Mouse (Mus musculus): ENCODE results near the gene Trpm5. TPM values are rescaled to one million over a fixed set of nuclear protein-coding genes. Genes with fewer than 3 reads are reported as not detected.

The Trpm5 gene
- polyA plus RNA-seq, 1 experiment from 2014 or later, result 1.1 TPM

- H3K4me3 ChIP-seq (replicated peaks; ENCODE audit: low read length), result no peak overlapping the region
- 93% methylated on average over 1 of the region's 1 CpGs for WGBS
- ATAC-seq, result no peak
These were observed 70.1 kb downstream of the Trpm5 start for GRCm38 (mm10) chr7:143024293-143024692.

DNA sequence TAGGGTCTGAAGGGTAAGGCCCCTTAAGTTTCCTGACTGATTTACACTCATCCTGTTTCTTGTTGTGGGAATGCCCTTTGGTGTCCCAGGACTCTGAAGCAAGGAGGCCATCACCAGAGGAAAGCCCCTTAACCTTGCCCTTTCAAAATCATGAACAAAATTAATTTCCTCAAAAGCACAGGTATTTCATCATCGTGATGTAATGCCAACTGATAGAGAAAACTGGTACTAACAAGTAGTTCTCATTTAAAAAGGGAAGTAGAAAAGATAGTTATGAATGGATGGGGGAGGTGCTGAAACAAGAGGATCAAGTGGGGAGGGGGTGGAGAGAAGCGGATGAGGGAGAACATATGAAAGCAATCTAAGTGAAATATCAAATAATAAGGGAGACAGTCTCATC is 70.9 kb downstream of the Trpm5 start:
- Histone ChIP-seq H3K9me3 (ENCODE audit: control insufficient read depth, low read length) (no peaks in the 10 kb centered on the region), H3K27ac (ENCODE audit: low read length) (no peak overlapping the region), H3K4me3 (replicated peaks; ENCODE audit: low read length) (no peak overlapping the region), H3K9ac (replicated peaks; ENCODE audit: low read depth, low read length) (no peak overlapping the region), H3K36me3 (ENCODE audit: control insufficient read depth, insufficient read depth) (0 out of 2 replicates have a peak, but pooled peaks cover 3% of the 10 kb centered on the region), H3K4me2 (ENCODE audit: low read length) (no peak overlapping the region), H3K4me1 (replicated peaks; ENCODE audit: control insufficient read depth, insufficient read depth, low read length) (no peaks in the 10 kb centered on the region; the same call in 1 of the 2 replicates), H3K27me3 (replicated peaks; ENCODE audit: control insufficient read depth, insufficient read depth, low read length) (no peaks in the 10 kb centered on the region)
- ATAC-seq, result no peak
- 92% methylated on average over 2 of the region's 2 CpGs for WGBS

More at GRCm38 (mm10) chr7:143024293-143024692, 70.1 kb downstream of the Trpm5 start:
- no peak overlapping the region for H3K9ac ChIP-seq (replicated peaks; ENCODE audit: low read depth, low read length)
- H3K9me3 ChIP-seq (ENCODE audit: control insufficient read depth, low read length), result no peaks in the 10 kb centered on the region
- H3K27ac ChIP-seq (ENCODE audit: low read length), result no peak overlapping the region
- no peak overlapping the region for H3K4me2 ChIP-seq (ENCODE audit: low read length)
- H3K4me1 ChIP-seq (replicated peaks; ENCODE audit: control insufficient read depth, insufficient read depth, low read length), result no peaks in the 10 kb centered on the region; the same call in 1 of the 2 replicates
- 0 out of 2 replicates have a peak, but pooled peaks cover 3% of the 10 kb centered on the region for H3K36me3 ChIP-seq (ENCODE audit: control insufficient read depth, insufficient read depth)
- H3K27me3 ChIP-seq (replicated peaks; ENCODE audit: control insufficient read depth, insufficient read depth, low read length), result no peaks in the 10 kb centered on the region

GRCm38 (mm10) chr7:143021356-143022164 is 72.9 kb downstream of the Trpm5 start:
- Histone ChIP-seq H3K9ac (replicated peaks; ENCODE audit: low read depth, low read length) (no peak overlapping the region), H3K4me1 (replicated peaks; ENCODE audit: control insufficient read depth, insufficient read depth, low read length) (no peaks in the 10 kb centered on the region), H3K36me3 (ENCODE audit: control insufficient read depth, insufficient read depth) (0 out of 2 replicates have a peak, but pooled peaks cover 3% of the 10 kb centered on the region), H3K27ac (ENCODE audit: low read length) (no peak overlapping the region), H3K4me3 (replicated peaks; ENCODE audit: low read length) (no peak overlapping the region), H3K9me3 (ENCODE audit: control insufficient read depth, low read length) (no peaks in the 10 kb centered on the region), H3K27me3 (replicated peaks; ENCODE audit: control insufficient read depth, insufficient read depth, low read length) (no peaks in the 10 kb centered on the region), H3K4me2 (ENCODE audit: low read length) (no peak overlapping the region)
- WGBS, result 65% methylated on average over 5 of the region's 5 CpGs
- no peak for ATAC-seq

DNA sequence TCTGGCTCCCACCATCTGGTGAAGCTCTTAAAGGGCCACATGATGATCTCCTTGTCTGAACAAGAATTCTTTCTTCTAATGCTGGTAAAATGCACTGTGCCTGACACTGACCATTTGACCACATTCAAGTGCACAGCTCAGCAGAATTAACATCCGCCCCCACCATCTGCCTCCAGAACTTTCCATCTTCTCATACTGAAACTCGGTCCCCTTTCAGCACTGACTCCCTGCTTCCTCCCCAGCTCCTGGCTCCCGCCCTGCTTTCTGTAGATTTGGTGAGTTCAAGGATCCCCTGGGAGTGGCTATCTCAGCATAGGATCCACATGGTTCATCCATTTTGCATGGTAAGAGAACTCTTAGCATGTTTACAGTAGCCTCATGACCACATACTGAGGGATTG is 73.7 kb downstream of the Trpm5 start:
- Histone ChIP-seq H3K9ac (replicated peaks; ENCODE audit: low read depth, low read length) (no peak overlapping the region), H3K4me1 (replicated peaks; ENCODE audit: control insufficient read depth, insufficient read depth, low read length) (peaks cover 7% of the 10 kb centered on the region), H3K27ac (ENCODE audit: low read length) (no peak overlapping the region), H3K36me3 (ENCODE audit: control insufficient read depth, insufficient read depth) (0 out of 2 replicates have a peak, but pooled peaks cover 3% of the 10 kb centered on the region), H3K27me3 (replicated peaks; ENCODE audit: control insufficient read depth, insufficient read depth, low read length) (no peaks in the 10 kb centered on the region), H3K4me3 (replicated peaks; ENCODE audit: low read length) (no peak overlapping the region), H3K9me3 (ENCODE audit: control insufficient read depth, low read length) (no peaks in the 10 kb centered on the region), H3K4me2 (ENCODE audit: low read length) (no peak overlapping the region)
- no peak for ATAC-seq
- 77% methylated on average over 3 of the region's 3 CpGs for WGBS

- H3K4me3 ChIP-seq (replicated peaks; ENCODE audit: low read length), result no peak overlapping the region
- H3K9ac ChIP-seq (replicated peaks; ENCODE audit: low read depth, low read length), result no peak overlapping the region
- no peak overlapping the region for H3K4me2 ChIP-seq (ENCODE audit: low read length)
- ATAC-seq, result no peak
- no peak overlapping the region for H3K27ac ChIP-seq (ENCODE audit: low read length)
- peaks cover 11% of the 10 kb centered on the region for H3K4me1 ChIP-seq (replicated peaks; ENCODE audit: control insufficient read depth, insufficient read depth, low read length)
- no peaks in the 10 kb centered on the region for H3K27me3 ChIP-seq (replicated peaks; ENCODE audit: control insufficient read depth, insufficient read depth, low read length)
- H3K36me3 ChIP-seq (ENCODE audit: control insufficient read depth, insufficient read depth), result no peaks in the 10 kb centered on the region
- no peaks in the 10 kb centered on the region for H3K9me3 ChIP-seq (ENCODE audit: control insufficient read depth, low read length)
These were observed 74.4 kb downstream of the Trpm5 start for GRCm38 (mm10) chr7:143020040-143020439.

Other genes with a start within 250 kb of the Trpm5 start
- gene Th, start 163.5 kb downstream of the Trpm5 start, polyA plus RNA-seq (2015; fragmentation: Nextera tagmentation; extraction: Ambion mirVana), result 6.4 TPM in 2 replicates
- 0.40 and 0.98 TPM in 2 replicates for gene Ascl2, start 125.4 kb downstream of the Trpm5 start, polyA plus RNA-seq (2015; fragmentation: Nextera tagmentation; extraction: Ambion mirVana)
- 0.32 and 0.53 TPM in 2 replicates for gene Tspan32, start 89.6 kb downstream of the Trpm5 start, polyA plus RNA-seq (2015; fragmentation: Nextera tagmentation; extraction: Ambion mirVana)
- gene Cd81, start 41.9 kb downstream of the Trpm5 start, polyA plus RNA-seq (2015; fragmentation: Nextera tagmentation; extraction: Ambion mirVana), result 319 and 342 TPM in 2 replicates
- gene Tssc4, start 25.4 kb downstream of the Trpm5 start, polyA plus RNA-seq (2015; fragmentation: Nextera tagmentation; extraction: Ambion mirVana), result 99.7 and 109 TPM in 2 replicates
- 1.0 and 1.1 TPM in 2 replicates for gene Kcnq1, start 11.7 kb upstream of the Trpm5 start, polyA plus RNA-seq (2015; fragmentation: Nextera tagmentation; extraction: Ambion mirVana)

Data from forebrain, embryonic 16.5 days (tissue).